Mouse (Mus musculus): ENCODE data around the gene R3hdm4.

R3hdm4 gene

GRCm38 (mm10) chr10:79942988-79943387 is 22.0 kb upstream of the R3hdm4 start:
- no peak for DNase-seq (ENCODE audit: low spot score)

GRCm38 (mm10) chr10:79940749-79941148 is 19.7 kb upstream of the R3hdm4 start:
- DNase-seq (ENCODE audit: low spot score) = no peak

DNA sequence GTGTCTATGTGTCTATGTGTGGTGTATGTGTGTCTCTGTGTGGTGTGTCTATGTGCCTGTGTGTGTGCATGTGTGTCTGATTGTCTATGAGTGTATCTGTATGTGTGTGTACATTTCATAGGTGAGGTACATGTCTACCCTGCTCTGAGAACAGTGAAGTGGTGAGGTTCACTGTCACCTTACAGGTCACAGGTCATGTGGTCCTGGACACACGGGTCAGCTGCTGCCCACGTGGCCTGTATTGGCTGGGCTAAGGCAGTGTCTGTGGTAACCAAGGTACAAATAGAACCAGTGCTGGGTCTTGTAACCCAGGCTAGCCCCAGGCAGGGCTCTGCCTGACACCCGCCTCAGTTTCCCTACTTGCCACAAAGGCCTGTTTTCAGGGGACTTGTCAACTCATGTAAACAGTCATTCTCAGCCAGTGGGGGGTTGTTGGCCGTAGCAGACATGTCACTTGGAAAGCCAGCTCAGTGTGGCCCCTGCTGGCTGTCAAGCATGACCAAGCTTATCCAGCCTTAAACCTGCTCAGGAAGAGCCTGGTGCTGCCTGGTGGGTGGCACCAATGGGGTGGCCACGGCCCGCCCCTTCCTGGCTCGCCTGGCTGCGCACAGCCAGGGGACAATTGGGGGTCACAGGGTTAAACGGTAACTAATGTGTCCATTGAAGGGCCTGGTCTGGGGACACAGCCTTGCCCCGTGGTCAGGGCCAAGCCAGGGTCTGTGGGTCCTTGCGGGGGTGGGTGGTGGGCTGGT is 16.9 kb upstream of the R3hdm4 start:
- DNase-seq (ENCODE audit: low spot score) = no peak

DNA sequence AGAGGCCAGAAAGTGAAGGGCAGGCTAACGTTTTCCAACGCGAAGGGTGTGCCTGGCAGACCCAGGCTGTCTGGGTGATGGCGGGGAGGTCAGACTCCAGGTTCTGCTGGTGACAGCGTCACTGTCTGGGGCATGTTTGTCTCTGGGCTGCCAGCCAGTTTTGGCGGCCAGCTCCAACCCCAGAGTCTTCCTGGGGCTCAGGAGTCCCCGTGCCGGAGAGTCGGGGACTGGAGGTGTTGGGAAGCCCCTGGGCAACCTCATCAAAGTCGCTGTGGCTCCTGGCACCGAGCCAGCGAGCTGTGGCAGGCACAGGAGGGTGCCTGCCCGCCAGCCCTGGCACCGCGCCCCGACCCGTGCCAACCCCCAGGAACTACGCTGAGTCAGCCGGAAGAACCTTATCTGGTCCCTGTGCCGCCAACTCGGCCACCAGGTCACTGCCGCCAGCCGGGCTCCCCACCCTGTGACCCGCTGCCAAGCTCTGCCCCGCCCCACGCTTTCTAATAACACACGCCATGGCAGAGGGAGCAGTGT is 16.0 kb upstream of the R3hdm4 start:
- DNase-seq (ENCODE audit: low spot score) = peak; percentile 87

DNA sequence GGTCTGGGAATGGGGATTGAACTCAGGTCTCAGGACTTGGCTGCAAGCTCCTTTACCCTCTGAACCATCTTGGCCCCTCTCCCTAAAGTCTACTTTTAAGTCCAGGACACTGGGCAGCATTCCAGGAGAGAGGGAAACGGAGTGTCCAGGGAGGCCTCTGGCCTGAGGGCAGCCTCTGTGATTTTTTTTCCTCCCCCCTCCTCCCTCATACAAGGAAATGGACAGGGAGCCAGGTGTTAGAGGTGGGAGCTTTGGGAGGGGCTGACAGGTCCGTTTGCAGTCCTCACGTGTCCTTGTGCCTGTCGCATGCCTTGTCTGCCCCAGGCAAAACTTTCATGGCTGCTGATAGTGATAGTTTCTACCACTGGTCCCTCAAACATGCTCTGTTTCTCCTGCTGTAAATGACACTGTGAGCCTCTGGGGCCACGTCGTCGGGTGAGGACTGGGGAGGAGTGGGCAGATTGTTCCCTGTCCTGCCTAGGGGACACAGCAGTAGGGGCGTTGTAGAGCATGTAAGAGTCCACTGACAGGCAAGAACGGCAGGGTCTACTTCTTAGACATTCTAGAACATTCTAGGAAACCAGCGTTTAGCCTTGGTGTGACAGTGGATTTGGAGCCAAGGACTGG is 15.4 kb upstream of the R3hdm4 start:
- peak; percentile 62 for DNase-seq (ENCODE audit: low spot score)

DNA sequence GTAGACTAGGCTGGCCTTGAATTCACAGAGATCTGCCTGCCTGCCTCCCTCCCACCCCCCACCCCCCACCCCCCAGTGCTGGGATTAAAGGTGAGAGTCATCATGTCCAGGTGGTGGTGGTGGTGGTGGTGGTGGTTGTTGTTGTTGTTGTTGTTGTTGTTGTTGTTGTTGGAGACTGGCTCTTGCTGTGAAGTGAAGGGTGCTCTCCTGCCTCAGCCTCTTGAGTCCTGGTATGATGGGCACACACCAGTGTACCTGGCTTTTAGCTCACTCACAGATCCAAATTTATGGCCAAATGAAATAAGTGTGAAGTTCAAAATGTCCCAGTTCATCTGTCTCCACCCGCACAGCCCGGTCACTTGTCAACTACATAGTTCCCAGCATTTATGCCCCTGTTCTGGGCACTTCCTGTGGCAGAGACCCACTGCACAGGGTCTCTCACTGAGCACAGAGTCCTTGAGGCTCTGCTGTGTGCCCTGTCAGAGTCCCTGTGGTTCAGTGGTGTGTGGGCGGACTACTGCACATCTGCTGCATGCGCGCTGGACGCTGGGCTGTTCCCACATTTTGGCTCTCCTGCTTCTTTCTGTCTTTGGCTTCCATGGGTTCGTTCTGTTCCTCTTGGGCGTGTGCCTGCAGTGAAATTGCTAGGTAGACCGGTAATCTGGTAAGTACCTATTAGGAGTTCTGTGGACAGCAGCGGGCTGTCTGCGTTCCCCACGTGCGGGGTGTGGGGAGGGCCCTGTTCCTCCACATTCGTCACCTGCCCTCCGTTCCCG is 14.0 kb upstream of the R3hdm4 start:
- no peak for DNase-seq (ENCODE audit: low spot score)

DNA sequence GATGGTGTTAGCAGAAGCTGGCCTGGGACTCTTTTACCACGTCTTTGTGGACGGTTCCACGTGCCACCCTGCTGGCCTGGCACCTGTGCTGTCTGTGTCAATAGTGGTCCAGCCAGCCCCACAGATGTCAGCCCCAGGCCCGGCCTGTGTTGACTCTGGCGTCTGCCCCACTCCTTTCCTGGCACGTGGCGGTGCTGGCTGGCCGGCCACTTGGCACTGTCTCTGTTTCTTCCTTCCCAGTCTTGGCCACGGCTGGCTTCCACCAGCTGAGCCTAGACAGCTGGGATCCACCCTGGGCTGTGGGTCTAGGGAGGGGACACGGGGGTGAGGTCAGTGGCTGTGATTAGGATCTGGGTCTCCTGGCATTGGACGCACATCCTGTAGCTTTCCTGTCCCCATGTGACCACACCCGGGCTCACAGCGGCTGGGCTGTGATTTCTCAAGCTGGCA is 13.3 kb upstream of the R3hdm4 start:
- peak; percentile 97 for DNase-seq (ENCODE audit: low spot score)

- DNase-seq (ENCODE audit: low spot score) = no peak
Observed at GRCm38 (mm10) chr10:79933861-79934260, 12.9 kb upstream of the R3hdm4 start.

- no peak for DNase-seq (ENCODE audit: low spot score)
Observed at GRCm38 (mm10) chr10:79933145-79933679, 12.2 kb upstream of the R3hdm4 start.

DNA sequence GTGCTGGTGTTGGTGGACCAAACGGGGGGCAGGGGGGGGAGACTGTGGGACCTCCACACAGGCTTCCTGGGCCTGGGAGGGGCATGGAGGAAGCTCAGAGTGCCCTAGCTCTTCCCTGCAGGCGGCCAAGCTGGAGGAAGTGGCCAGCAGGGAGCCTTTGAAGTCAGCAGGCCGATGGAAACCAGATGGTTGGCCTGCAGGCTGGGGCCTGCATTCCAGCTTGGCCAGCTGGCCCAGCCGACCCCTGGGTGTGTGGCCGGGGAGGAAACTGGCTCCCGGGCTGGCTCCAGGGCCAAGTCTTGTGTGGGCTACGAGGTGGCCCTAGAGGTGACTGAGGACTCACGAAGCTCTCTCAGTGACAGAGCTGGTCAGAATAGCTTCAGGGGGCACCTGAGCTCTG is 11.7 kb upstream of the R3hdm4 start:
- peak; percentile 94 for DNase-seq (ENCODE audit: low spot score)

DNA sequence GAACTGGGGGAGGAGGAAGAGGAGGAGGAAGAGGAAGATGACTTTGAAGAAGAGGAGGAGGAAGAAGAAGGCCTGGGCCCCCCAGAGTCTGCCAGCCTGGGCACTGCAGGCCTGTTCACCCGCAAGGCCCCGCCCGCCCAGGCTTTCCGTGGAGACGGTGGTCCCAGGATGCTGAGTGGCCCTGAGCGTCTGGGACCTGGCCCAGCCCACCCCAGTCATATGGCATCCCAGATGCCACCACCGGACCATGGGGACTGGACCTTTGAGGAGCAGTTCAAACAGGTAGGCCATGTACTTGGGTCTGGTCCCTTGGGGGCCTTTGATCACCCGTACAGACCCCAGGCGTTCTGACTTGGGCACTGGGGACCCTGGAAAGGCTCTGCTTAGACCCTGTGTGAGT is 10.8 kb upstream of the R3hdm4 start:
- no peak for DNase-seq (ENCODE audit: low spot score)

DNA sequence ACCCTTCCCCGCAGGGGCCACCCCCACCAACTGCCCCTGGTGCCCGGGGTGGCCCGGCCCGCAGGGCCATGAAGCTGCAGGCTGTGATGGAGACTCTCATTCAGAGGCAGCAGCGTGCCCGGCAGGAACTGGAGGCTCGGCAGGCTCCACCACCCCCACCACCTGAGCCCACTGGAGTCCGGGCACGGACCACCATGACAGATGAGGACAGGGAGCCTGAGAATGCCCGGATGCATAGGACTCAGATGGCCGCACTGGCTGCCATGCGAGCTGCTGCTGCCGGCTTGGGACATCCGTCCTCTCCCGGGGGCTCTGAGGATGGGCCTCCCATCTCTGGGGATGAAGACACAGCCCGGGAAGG is 9.8 kb upstream of the R3hdm4 start:
- DNase-seq (ENCODE audit: low spot score) = no peak

- DNase-seq (ENCODE audit: low spot score) = no peak
Observed at GRCm38 (mm10) chr10:79929967-79930825, 9.2 kb upstream of the R3hdm4 start.

GRCm38 (mm10) chr10:79928907-79929701 is 8.1 kb upstream of the R3hdm4 start:
- DNase-seq (ENCODE audit: low spot score) = no peak

DNA sequence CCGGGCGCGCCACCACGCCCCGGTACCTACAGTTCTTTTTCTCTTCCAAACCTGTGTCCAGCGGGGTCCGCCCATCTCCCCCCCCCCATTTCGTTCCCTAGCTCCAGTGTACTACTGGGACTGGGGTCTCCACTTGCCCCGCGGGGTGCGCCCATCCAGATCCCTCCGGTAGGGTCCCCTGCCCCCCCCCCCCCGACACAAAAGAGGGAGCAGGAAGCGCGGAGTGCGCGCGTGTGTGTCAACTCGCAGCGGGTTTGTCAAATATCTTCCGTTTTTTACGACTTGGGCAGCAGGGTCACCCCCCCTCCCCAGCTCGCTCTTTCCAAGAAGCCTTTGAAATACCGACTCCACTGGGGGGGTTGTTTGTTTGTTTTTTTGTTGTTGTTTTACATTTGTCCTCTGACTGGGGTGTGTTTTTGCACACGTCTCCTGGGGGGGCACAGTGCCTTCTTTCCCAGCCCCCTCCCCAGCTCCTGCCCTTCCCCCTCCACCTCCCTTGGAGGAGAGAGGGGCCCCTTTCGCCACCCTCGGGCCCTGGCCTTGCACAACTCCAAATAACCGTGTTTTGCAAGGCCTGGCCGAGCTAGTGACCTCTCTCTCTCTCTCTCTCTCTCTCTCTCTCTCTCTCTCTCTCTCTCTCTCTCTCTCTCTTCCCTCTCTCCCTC is 7.2 kb upstream of the R3hdm4 start:
- peak; percentile 70 for DNase-seq (ENCODE audit: low spot score)

GRCm38 (mm10) chr10:79927324-79928029 is 6.5 kb upstream of the R3hdm4 start:
- DNase-seq (ENCODE audit: low spot score) = peak; percentile 68

DNA sequence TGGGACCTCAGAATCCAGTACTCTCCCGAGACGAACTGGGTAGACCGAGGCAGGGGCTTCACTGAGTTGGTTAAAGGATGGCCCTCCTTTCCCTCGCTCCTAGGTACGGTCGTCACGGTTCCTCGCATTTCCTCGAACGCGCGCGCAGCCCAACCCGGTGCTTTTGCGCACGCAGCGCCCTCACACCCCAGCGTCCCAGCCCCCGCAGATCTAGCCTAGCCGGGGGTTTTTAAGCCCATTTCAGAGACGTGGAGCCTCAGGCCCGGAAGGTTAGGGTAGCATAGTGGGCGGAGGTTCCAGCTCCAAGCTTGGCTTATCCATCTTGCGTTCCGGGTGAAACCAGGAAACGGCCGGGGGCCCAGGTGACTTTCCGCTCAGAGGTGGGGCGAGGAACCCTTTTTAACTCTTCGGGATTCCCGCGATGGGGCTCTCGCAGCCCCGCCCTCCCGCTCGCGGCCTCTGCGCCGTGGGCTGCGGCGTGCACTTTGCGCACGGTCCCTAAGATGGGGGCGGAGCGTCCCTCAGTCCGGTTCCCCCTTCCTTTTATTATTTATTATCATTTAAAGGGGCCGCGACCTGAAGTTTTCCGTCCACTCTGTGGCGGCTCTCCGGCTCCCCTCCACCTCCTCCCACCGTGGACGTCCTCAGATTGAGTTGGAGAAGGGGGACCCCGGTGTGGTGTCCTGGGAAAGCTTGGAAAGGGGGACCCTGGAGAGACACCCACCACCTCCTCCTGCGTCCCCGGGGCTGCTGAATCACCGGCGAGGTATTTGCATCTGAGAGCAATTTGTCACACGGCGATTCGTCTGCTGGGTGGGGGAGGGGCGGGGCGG is 5.7 kb upstream of the R3hdm4 start, which contains the start of gene Arid3a:
Gene Arid3a, plus strand, starts transcription at position 553 of the 833 bp plus-strand sequence.
- peak; percentile 99 for DNase-seq (ENCODE audit: low spot score)

GRCm38 (mm10) chr10:79925785-79926490 is 4.9 kb upstream of the R3hdm4 start:
- peak; percentile 51 for DNase-seq (ENCODE audit: low spot score)

All from MN1 (cell line).